Mouse (Mus musculus) lung, postnatal 10 days (tissue): ENCODE results near the gene Sema3c.

ENCODE experiments used
- DNase-seq: peaks from one replicate; pipeline ENCODE4 v3.0.0; 2021

Gene Sema3c

DNA sequence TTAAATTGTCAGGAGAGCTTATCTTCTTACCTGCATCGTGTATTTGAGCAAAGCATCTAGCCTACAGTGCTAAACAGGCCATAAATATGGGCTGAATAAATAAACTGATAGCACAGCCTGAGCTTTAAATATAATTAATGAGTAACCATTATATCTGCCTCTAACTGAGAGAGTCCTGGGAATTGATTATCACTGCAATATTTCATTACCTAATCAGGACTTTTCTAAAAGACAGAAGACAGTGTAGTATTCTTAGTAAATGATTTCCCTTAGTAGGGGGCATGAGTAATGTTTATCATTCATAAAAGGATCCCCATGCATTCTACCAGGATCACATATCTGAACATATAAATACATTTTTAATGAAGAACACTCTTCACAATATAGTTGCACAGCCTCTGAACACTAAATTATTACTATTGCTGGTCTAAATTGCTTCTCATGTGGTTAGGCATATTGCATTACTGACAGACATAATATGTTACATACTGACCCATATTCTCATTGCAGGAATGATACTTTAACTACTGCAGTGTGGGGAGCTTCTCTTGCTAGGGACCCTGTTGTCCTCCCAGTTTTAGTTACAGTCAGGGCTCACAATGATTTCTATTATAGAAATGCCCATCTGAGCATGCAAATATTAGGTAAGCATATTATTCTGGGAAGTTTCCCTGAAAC lies 74.9 kb downstream of the Sema3c start:
- no peak for DNase-seq

DNA sequence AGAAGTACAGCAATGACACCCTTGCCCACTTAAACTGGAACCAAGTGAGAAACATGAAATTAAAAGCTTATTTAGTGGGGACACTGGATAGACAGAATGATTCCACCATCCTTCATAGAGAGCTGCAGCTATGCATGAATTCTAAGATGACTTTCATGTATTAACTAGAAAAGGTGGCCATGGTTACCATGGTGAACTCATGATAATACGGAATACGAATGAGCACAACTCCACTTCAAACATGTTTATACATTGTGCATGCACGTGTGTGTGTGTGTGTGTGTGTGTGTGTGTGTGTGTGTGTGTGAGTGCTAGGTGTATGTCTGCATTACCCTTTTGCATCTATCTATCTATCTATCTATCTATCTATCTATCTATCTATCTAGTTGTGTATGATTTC lies 87.1 kb downstream of the Sema3c start:
- no peak for DNase-seq

DNA sequence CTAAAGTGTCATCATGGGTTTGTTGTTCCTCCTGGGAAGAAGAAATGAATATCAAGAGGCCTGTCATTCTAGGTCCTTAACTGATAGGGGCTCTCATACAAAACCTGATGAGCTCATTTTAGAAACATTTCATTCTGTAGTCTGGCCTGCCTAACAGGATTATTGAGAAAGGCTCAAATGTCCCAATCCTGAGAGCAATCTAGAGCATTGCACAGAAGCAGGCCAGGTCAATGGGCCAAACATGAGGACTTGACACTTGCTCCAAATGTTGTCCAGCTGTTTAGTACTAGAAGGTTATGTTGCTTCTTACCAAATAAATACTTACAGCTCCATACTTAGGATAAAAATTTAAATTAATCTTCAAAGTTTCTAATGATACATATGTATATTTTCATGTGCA lies 97.3 kb downstream of the Sema3c start:
- DNase-seq, result peak; percentile 33

DNA sequence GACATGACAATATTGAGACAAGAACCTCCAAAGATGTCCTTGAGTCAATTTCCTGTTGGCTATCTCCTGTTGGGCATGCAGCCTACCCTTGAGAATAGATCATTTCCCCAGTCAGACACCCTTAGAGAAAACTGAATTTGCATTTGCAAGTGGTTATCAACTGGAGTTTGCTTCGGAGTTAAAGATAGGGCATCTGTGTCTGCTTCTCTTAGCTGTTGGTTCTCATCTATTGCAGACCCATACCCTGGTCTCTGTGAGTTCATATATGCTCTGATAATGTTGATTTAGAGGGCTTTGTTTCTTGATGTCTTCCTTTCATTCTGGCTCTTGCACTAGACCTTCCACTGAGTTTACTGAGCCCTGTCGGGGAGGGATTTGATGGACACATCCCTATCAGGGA lies 106.8 kb downstream of the Sema3c start:
- DNase-seq, result no peak

DNA sequence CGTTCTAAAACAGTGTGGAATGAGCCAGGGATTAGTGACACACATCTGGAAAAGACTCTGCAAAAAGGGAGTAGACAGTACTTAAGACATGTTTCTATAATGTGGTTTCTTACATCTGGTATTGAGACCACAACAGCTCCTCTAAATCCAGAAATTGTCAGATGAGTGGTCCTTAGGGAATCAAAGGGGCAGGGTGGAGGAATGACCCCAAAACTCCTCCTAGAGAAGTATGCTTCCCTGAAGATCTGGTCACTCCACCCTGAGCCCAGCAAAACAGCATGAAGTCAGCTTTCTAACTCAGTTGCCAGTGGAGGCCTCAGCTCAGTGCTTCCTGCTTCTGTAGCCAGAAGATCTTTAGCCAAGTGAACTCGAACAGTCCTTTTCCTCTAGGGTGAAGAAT lies 115.0 kb downstream of the Sema3c start:
- DNase-seq, result peak; percentile 18

DNA sequence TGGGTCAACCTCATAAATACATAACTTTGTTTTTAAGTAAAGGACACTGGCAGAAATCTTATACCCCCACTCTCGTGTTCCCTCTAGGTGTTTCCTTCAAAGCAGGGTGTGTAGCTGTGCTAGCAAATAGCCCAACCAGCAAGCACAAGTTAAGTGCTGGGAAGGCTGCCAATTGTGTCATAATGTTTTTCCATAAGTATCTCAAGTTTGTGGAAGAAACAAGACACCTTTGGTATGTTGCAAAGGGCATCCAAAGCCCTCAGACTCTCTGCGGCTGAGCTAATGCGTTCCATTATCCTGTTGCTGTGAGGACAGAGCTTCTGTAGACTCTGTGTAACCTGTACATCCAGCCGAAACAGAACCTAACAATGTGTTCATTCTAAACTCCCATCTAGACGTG lies 115.5 kb downstream of the Sema3c start:
- DNase-seq, result peak; percentile 57

DNA sequence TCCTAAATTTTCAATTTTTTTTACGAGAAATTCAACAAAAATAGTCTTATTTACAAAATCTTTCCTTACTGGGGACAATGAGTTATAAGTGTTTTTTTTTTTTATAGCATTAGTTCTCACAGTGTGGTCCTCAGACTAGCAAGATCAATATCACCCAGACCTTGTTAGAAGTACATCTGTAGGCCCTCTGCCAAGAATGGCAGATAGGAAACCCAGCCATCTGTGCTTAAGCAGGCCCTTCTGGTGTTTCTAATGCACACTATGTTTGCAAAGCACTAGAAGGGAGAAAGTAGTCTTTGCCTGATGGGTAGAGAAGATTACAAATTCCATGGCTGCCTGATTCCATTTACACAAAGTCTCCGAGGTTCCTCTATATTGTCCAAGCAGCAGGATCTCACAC lies 121.3 kb downstream of the Sema3c start:
- DNase-seq, result no peak

DNA sequence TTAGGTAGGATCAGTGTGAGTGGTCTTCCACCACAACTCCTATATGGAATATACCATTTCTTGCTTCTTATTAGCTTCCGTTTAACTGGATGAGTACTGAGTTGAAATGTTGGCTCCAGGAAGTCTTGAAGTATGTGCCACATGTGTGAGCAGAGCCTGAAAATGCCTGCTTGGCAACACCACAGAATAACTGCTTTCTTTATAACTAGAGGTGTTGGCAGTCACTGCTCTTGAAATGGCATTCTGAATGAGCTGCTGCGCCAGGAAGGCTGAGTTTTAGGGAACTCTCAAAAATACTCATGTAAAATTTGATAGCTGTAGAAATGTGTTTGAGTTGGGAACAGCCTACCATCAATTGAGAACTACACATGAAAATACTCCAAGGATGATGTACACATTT lies 124.8 kb downstream of the Sema3c start:
- no peak for DNase-seq

DNA sequence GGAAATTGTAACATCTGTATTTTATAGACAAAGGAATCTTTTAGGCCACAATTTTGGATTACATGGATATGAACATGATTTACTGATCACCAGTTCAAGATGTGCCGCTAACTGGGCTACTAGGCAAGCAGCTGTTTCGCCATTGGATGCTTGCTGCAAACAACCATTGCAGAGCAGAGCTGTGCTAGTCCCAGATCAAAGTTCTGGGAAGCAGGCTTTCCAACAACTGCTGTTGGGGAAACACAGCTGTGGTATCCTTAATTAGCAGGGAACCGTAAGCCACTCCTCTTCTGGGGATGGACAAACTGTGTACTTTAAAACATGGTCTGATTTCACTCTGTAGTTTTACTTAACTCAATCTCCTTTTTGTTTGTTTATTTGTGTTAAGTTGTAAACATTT lies 130.1 kb downstream of the Sema3c start:
- DNase-seq, result no peak

DNA sequence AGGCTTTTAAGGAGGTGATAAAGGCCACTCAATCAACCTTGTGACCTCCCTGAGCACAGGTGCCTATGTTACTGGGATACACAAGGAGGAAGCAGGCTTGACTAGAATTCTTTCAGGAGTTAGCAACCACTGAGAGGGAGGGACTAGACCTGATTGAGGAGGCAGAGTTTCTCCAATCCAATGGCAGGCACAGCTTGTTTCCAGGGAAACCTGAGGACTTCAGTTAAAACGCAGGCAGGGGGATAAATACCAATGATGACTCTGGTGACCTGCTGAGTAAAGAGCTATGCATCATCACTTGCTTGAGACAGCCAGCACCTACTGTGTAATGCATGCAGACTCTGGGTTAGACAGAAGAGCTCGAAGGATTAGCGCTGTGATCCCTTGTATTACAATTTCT lies 133.0 kb downstream of the Sema3c start:
- DNase-seq, result no peak

DNA sequence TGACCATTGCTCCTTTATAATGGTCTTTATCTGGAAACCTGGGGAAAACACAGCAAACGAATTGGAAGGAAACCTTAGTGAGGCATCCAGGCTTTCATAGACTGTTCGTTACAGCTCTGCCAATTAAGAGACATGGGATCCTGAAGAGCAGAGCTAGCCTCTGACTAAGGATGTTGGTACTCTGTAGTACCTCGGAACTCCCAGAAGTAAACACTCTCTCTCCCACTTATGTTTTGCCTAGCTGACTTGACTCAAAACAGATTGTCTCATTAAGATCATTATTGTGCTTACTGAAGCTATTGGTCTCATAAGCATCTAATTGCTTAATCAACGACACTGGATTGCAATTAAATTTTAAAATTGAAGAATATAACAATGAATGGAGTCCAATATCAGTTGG lies 138.3 kb downstream of the Sema3c start:
- DNase-seq, result no peak

DNA sequence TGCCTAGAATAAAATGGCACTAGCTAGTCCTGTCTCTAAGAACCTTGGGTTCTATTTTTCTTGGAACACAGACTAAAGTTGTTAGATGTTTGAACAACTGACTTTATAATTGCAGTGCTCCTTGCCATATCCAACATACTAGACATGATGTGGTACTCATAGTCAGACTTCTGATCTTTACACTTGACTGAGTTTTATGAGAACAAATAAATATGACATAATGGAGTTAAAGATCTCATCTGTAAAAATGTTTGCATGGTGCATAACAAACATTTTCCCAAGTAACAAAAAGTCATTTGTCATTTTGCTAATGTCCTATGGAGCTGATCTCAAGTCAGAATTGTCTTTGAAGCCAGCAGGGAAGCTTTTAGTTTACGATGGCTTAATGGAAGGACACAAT lies 141.1 kb downstream of the Sema3c start:
- no peak for DNase-seq

DNA sequence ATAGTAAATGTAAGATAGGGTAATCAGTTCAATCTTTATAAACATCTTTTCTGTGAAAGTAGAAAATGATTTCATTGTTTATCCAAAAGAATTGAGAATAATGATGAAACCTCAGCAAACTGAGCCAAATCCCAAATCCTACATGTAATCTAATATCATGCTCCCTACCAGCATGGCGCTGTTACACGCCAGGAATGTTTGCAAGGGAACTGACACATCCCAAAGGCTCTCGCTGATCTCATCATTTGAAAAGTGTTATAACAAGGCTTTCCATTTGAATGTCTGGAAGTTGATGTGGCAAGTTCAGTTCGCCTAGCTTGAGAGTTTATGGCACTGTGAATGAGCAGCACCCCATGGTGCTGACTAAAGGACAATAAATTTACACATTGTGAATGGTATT lies 145.9 kb downstream of the Sema3c start:
- DNase-seq, result peak; percentile 5

DNA sequence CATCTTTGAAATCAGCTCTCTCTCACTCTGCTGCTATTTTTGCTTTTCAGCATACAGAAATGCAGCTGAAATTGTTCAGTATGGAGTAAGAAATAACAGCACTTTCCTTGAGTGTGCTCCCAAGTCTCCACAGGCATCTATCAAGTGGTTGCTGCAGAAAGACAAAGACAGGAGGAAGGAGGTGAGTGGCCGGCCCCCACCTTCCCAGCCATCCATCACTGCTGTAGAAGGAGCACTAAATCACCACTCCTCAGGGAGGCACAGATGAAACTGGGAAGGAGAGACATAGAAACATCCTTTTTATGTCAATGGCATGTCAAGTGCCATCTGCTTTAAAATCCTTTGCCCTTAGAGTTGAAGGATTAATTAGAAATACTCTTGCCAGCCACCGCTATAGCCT lies 149.9 kb downstream of the Sema3c start:
- no peak for DNase-seq

DNA sequence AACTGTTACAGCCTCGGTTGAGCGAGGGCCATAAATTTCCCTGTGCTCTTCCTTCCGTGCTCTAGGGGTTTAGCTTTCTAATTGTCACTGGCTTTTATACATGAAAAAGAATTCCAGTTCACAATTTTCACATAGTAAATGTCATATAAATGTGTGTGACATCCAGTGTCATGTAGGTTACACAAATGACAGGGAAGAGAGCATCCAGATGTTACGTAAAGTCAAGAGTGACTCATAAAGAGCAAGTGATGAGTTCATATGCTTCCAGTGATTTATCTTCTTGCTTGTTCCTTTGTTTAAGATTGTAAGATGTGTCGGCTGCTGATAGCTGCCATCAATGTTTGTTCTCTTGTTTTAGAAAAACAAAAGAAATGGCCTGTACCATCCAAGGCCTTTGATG lies 154.0 kb downstream of the Sema3c start:
- no peak for DNase-seq

DNA sequence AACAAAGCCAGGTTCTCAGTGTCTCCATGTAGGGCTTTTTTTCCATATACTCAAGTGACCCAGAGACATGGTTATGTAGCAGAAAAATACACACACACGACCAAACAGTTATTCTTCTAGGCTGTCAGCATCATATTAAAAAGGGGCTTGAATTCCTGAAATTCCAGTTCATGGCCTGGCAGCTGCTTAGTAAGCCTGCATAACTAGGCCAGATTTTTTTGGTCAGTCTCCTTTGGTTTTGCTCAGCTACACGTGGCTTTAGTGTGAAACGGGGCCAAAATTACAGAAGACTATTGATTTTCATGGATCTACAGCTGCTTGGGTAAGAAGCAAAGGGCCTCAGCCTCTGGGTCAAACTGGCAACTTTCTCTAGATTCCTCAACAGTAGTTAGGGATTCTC lies 165.7 kb downstream of the Sema3c start:
- peak; percentile 12 for DNase-seq

DNA sequence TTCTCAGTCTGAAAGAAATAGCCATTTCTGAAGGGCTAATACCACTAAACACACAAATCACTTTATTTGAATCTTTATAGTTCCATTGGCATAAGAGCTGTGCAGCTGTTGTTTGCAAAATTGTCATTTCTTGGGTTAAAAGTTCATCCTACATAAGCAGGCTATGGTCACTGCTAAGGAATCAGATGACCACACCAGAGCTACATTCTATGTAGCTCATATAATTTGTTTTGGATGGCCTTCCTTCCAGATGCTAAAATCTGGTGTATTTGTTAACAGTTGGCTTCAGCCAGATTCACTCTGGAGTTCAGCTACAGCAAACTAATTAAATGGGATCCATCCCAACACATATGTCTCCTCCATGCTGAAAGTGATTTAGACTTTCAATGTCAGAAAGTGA lies 172.4 kb downstream of the Sema3c start:
- DNase-seq, result no peak

DNA sequence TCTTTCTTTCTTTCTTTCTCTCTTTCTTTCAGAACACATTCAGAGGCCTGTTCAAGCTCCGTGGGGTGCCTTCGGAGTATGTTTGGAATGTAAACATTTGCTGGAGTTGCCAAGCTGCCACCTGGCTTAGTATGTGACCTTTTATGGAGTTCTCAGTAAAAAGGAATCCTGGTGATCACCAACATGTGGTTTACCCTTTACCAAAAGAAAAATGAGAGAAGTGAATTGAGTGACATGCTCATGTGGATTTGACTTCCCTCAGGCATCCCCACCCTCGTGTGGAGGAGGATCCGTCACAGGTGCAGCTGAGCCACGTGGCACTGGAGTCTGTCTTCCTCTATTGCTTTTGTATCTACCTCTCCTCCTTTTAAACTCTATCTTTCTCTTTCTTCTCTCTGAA lies 173.1 kb downstream of the Sema3c start:
- DNase-seq, result no peak

DNA sequence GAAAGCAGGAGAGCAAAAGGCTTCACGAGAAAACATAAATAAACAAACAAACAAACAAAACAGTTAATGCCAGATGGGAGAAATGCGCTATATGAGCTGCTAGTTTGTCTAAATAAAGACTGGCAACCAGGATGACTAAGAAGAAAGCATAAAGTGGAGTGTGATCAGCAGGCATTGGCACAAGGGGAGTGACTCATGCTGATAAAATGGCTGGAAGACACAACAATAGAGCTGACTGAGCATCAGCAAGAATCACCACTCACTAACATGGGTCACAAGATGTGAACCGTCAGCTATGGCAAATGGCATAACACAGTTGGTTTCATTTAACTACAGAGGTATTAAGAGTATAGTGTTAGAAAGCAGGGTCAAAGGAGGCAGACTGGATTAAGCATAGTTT lies 174.2 kb downstream of the Sema3c start:
- no peak for DNase-seq

DNA sequence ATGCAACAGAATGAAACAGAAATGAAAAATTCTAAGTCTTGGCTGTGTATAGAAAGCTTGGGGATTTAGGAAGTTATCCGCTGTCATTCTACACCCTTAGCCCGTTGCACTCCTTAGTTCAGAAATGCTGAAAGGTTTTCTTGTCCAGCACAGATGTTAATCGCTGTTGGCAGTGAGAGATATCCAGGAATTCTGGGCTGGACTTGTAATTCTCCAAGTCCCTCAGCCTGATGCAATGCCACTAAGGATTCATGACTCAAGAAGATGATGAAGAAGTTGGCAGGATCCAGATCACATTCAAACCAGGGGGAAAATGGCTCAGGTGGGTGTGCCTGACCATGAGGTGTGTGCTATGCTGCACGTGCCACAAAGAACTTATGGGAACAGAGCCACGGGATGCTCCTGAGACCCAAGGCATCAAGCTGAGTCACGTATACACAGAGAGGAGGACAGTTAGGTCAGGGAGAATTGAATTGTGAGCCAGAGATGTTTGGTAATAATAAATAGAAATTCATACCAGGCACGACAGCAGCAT lies 179.5 kb downstream of the Sema3c start:
- no peak for DNase-seq

DNA sequence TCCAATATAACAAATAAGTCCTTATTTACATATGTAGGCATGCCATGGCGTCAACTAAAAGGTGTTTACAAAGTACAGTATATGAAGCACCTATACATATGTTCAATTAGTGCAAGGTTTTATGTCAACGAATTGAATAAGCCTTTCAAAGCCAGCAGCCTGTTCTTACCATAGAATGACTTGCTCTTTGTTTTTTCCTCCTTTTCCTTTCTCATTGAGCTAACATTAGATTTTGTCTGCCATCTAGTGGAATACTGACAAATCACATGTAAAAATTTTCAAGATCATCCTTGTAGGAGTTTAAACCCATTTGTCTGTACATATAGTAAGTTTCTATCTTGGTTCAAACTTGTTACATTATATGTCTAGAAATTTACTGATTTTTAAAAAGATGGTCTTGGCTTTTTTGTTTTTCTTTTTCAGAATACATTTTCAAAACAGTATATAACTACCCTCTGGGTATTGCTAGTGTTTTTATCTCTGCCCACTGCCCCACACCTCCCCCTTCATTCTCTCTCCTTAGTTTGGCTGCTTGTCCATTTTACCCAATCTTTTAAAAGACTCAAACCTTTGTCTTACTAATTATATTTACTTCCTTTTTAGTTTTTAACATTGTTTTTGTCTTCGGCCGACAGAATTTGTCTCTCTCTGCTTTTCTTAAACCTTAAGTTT lies 192.1 kb downstream of the Sema3c start:
- DNase-seq, result peak; percentile 14

DNA sequence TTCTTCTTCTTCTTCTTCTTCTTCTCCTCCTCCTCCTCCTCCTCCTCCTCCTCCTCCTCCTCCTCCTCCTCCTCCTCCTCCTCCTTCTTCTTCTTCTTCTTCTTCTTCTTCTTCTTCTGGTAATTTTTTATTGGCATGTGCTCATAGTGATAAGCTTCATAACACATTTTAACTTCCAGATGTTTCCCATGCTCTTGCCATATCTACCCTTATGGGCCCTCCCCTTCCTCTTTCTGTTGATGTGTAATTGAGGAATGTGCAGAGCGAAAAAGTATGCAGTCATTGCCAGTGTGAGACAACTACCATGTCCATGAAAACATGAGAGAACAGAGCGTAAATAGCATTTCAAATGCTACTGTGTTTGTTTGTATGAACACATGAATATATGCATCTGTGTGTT lies 196.2 kb downstream of the Sema3c start:
- DNase-seq, result no peak

DNA sequence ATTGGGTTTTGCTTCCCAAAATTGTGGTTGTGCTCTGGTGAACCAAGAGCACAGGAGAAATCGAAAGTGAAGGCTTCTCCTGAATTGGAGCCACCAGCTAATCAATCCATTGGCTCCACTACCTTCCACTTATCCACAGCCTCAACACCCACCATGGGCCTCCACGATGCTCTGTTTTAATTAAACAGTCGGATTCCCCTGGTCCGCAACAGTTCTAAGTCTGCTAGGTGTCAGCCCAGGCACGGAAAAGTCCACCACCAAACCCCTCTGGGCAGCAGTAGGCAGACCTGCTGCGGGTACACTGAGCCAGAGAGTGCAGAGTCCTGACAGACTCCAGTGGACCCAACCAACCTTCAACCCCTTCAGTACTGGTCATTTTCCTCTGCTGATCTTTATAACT lies 202.5 kb downstream of the Sema3c start:
- DNase-seq, result peak; percentile 47
